Mouse (Mus musculus): ENCODE results near the gene Nfia.
A peak's percentile ranks its signal among the peaks of the same experiment; 100 is the strongest.

Nfia gene

GRCm38 (mm10) chr4:97868938-97869440 lies 96.5 kb downstream of the Nfia start:
- DNase-seq (ENCODE audit: low spot score), result peak; percentile 93

GRCm38 (mm10) chr4:97869451-97869850 lies 96.9 kb downstream of the Nfia start:
- no peak for DNase-seq (ENCODE audit: low spot score)

- no peak for DNase-seq (ENCODE audit: low spot score)
These were observed 99.4 kb downstream of the Nfia start for GRCm38 (mm10) chr4:97871770-97872439.

GRCm38 (mm10) chr4:97874916-97875315 lies 102.4 kb downstream of the Nfia start:
- DNase-seq (ENCODE audit: low spot score), result no peak

- peak; percentile 22 for DNase-seq (ENCODE audit: low spot score)
These were observed 103.4 kb downstream of the Nfia start for GRCm38 (mm10) chr4:97875901-97876300.

GRCm38 (mm10) chr4:97879696-97880095 lies 107.2 kb downstream of the Nfia start:
- no peak for DNase-seq (ENCODE audit: low spot score)

GRCm38 (mm10) chr4:97880120-97881055 lies 107.9 kb downstream of the Nfia start:
- no peak for DNase-seq (ENCODE audit: low spot score)

- no peak for DNase-seq (ENCODE audit: low spot score)
These were observed 113.0 kb downstream of the Nfia start for GRCm38 (mm10) chr4:97885574-97885973.

- no peak for DNase-seq (ENCODE audit: low spot score)
These were observed 113.7 kb downstream of the Nfia start for GRCm38 (mm10) chr4:97886220-97886619.

GRCm38 (mm10) chr4:97887228-97887627 lies 114.7 kb downstream of the Nfia start:
- DNase-seq (ENCODE audit: low spot score), result no peak

- no peak for DNase-seq (ENCODE audit: low spot score)
These were observed 118.5 kb downstream of the Nfia start for GRCm38 (mm10) chr4:97891063-97891462.

- DNase-seq (ENCODE audit: low spot score), result no peak
These were observed 119.1 kb downstream of the Nfia start for GRCm38 (mm10) chr4:97891611-97892010.

- no peak for DNase-seq (ENCODE audit: low spot score)
These were observed 121.7 kb downstream of the Nfia start for GRCm38 (mm10) chr4:97893915-97894884.

- no peak for DNase-seq (ENCODE audit: low spot score)
These were observed 123.4 kb downstream of the Nfia start for GRCm38 (mm10) chr4:97895940-97896339.

GRCm38 (mm10) chr4:97900256-97900944 lies 127.9 kb downstream of the Nfia start:
- DNase-seq (ENCODE audit: low spot score), result no peak

- DNase-seq (ENCODE audit: low spot score), result no peak
These were observed 133.3 kb downstream of the Nfia start for GRCm38 (mm10) chr4:97905826-97906225.

GRCm38 (mm10) chr4:97908576-97909147 lies 136.1 kb downstream of the Nfia start:
- DNase-seq (ENCODE audit: low spot score), result no peak

- DNase-seq (ENCODE audit: low spot score), result no peak
These were observed 137.7 kb downstream of the Nfia start for GRCm38 (mm10) chr4:97910115-97910776.

- DNase-seq (ENCODE audit: low spot score), result no peak
These were observed 138.4 kb downstream of the Nfia start for GRCm38 (mm10) chr4:97910777-97911580.

Measured in urinary bladder, postnatal 14 days (tissue).